Mouse (Mus musculus): ENCODE measurements around the gene Dleu7.

Gene Dleu7

DNA sequence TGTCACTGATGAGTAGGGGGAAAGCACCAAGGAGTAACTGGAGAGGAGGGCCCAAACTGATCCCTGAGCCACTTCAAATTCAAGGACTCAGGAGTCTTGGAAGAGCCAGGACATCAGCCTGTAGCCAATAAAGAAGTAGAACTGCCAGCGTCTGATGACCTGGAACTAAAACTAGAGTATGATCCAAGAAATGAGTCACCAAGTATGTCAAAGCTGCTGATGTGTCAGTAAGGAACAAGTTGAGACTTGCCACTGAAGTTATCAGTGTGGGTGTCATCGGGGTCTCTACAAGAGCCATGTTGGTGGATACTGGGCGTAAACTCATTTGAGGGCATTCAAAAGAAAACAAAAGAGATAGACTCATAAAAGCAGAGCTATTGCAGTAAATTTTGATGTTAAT lies 19.2 kb downstream of the Dleu7 start:
- DNase-seq, result no peak

- no peak for DNase-seq
Measured at GRCm38 (mm10) chr14:62270698-62271396, 22.0 kb downstream of the Dleu7 start.

GRCm38 (mm10) chr14:62258978-62259536 lies 33.8 kb downstream of the Dleu7 start:
- DNase-seq, result no peak

DNA sequence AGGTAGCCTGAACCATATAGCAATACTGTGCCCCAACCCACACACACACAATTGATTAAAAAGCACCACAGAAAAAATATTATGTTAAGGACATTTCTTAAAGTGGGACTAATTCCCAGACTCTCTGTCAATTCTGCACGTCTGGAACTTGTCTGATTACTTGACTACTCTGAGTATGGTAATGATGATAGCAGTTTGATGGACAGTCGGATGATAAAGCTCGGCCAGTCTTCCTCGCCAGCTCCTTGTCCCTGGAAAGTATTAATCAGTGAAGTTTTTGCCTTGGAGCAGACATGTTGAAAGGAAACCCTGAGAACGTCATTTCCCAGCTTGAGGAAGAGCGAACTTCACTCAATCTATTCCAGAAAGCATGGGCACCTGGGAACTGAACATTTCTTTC lies 34.7 kb downstream of the Dleu7 start:
- DNase-seq, result no peak

GRCm38 (mm10) chr14:62256066-62256465 lies 36.8 kb downstream of the Dleu7 start:
- DNase-seq, result no peak

DNA sequence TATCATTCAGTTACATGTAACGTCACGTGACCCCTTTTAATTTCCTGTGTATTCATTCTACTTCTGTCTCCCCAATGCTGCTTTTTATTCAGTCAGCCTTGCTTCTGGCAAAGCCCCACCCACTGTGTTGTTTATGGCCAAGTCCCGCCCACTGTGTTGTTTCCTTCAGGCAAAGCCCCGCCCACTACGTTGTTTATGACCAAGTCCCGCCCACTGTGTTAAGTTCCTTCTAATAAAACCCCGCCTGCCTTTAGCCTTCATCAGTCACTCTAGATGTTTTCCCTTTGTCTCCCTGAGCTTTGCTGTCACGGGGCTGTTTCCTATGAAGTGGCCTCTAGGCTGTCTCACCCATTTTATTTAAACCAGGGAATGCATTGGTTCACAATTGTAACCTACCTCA lies 38.5 kb downstream of the Dleu7 start:
- DNase-seq, result no peak

- DNase-seq, result peak; percentile 42 to 62
Measured at GRCm38 (mm10) chr14:62251999-62252398, 40.8 kb downstream of the Dleu7 start.

- no peak for DNase-seq
Measured at GRCm38 (mm10) chr14:62250046-62250445, 42.8 kb downstream of the Dleu7 start.

DNA sequence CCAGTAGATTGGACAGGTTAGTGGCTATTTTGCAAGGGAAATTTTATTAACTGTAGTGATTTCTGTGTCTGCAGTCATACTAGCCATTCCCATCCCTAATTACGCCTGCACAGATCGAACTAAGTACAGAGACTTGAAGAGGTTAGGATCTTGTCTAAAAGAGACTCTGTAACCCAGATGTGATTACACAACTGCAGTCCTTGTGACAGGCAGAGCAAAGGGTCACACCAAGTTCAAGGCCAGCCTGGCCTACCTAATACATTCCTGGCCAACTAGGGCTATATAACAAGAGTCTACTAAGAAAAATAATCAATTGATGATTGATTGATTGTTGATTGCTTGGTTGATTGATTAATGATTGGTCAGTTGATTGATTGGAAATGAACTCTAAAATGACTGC lies 43.6 kb downstream of the Dleu7 start:
- DNase-seq, result no peak

GRCm38 (mm10) chr14:62248796-62249195 lies 44.1 kb downstream of the Dleu7 start:
- DNase-seq, result no peak

DNA sequence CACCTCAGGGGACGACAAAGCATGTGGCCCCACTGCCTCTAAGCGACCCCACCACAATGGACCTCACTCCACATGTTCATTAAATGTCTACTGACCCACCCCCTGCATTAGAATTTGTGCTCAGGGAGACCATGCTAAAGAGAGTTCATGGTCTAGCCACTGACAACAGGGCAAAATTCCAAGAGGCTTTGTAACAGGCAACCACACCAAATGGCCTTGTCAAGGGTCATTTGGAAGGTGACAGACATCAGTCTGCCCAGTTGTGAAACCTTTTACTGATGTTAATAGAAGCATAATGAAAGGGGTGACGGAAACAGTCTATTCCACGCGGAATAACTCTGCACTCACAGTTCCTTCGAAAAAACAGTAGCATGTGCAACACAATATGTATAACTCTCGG lies 44.5 kb downstream of the Dleu7 start:
- DNase-seq, result no peak

DNA sequence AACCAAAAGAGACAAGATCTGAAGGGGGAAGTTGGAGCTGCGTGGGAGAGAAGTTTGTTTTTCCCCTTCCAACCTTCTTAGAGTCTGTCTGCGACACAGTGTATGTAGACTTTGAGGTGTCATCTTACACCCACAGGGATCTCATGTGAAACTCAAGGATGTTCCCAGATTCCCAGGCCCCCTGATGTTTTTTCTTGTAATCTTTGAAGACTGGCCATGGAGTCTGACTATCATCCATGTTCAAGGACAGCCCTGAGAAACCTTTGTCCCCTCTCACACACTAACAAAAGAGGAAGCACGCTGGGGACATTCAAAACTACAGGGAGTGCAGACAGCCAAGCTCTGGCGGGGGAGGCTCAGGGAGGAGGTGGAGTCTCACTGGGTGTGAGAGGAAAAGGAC lies 47.3 kb downstream of the Dleu7 start:
- no peak for DNase-seq

DNA sequence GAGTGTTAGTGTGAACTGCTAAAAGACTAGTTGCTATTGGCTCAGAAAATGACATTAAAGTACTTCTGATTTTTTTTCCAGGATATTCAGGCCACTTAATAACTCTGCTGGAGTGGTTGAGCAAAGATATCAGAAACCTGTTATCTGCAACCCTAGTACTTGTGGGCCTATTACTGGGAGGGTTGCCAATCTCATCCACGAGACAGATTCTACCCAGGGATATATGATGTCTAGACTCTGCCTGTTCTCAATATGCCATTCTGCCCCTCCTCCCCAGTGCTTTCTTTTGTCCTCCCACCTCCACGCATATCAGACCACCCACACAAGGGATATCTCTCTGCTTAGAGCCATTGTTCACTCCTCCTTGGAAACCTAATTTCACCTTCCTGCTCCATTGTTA lies 49.3 kb downstream of the Dleu7 start:
- DNase-seq, result no peak

- no peak for DNase-seq
Measured at GRCm38 (mm10) chr14:62235969-62236368, 56.9 kb downstream of the Dleu7 start.

GRCm38 (mm10) chr14:62235214-62235613 lies 57.6 kb downstream of the Dleu7 start:
- no peak for DNase-seq

DNA sequence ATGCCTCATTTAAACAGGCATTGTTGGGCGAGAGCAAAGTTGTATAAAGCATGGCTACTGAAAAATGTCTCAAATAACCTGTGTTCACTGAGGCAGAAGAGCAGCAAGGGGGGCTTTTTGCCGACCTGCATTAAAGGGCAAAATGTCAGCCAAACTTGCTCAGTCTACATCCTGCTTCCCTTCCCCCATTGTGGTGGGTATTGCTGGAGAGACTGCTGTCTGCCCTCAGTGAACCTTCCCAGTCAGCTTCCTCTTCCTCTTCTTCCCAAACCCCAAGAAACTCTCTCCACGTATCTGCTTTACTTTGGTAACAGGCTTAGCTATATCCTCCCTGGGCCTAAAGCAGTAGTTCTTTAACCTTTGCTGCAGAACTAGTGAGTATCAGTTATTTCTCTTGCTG lies 61.9 kb downstream of the Dleu7 start:
- no peak for DNase-seq

- no peak for DNase-seq
Measured at GRCm38 (mm10) chr14:62227101-62227500, 65.7 kb downstream of the Dleu7 start.

GRCm38 (mm10) chr14:62226576-62227047 lies 66.2 kb downstream of the Dleu7 start:
- DNase-seq, result peak in 1 of 2 experiments; percentile 6
